Mouse (Mus musculus) liver, embryonic 15.5 days (tissue): ENCODE measurements around the gene Fgr. TPM values are rescaled to one million over a fixed set of nuclear protein-coding genes. Genes with fewer than 3 reads are reported as not detected.
A peak's percentile ranks its signal among the peaks of the same experiment; 100 is the strongest.
"Not testable (repeated sequence)": the region's sequence is repeated elsewhere in the genome, so short reads cannot be mapped to it uniquely, and the experiment has no call there.

Experiments used
- ATAC-seq: fragments of 200-750 bp; cut with Nextera tagmentation; 2 replicates; pipeline ENCODE4 v1.8.0; 2017; ENCODE audit warnings: moderate number of reproducible peaks, mild to moderate bottlenecking, moderate library complexity; ENCODE audit not compliant: insufficient read depth
- H3K27ac ChIP-seq: fragments of 300-500 bp; sonication (generic); replicated peaks from 2 replicates; pipeline ENCODE4 v1.5.1; 2015; ENCODE audit warnings: mild to moderate bottlenecking, inconsistent platforms
- H3K27me3 ChIP-seq: fragments of 300-500 bp; sonication (generic); 2 replicates; pipeline ENCODE4 v1.6.1; 2015; ENCODE audit warnings: mild to moderate bottlenecking, inconsistent platforms
- H3K36me3 ChIP-seq: fragments of 300-500 bp; sonication (generic); replicated peaks from 2 replicates; pipeline ENCODE4 v1.6.1; 2015; ENCODE audit warnings: moderate library complexity, mild to moderate bottlenecking, inconsistent platforms
- H3K4me1 ChIP-seq: fragments of 300-500 bp; sonication (generic); replicated peaks from 2 replicates; pipeline ENCODE4 v1.6.1; 2015; ENCODE audit warnings: inconsistent platforms
- H3K4me2 ChIP-seq: fragments of 300-500 bp; sonication (generic); 2 replicates; pipeline ENCODE4 v1.6.1; 2015; ENCODE audit warnings: moderate library complexity, mild to moderate bottlenecking, inconsistent platforms
- H3K4me3 ChIP-seq: fragments of 300-500 bp; sonication (generic); replicated peaks from 2 replicates; pipeline ENCODE4 v1.5.1; 2015; ENCODE audit warnings: mild to moderate bottlenecking, inconsistent platforms
- H3K9ac ChIP-seq: fragments of 300-500 bp; sonication (generic); 2 replicates; pipeline ENCODE4 v1.6.1; 2015; ENCODE audit warnings: moderate library complexity, mild to moderate bottlenecking, inconsistent platforms
- H3K9me3 ChIP-seq: fragments of 300-500 bp; sonication (generic); replicated peaks from 2 replicates; pipeline ENCODE4 v1.6.1; 2016; ENCODE audit warnings: inconsistent platforms
- WGBS: fragments of 180-500 bp; shearing (Covaris S2); methylation state at CpG from one replicate; pipeline ENCODE4 v1.1.7; 2015; ENCODE audit warnings: mixed read lengths; ENCODE audit not compliant: insufficient replicate concordance; 5-methylcytosine and 5-hydroxymethylcytosine counted together
- polyA plus RNA-seq: library from polyadenylated mRNA; unstranded; fragments of >200 nt; fragmentation: Nextera tagmentation; extraction: Ambion mirVana; gene quantifications from 2 replicates; pipeline ENCODE4 v1.2.1, GENCODE M21; 2015

Gene Fgr
- polyA plus RNA-seq, result 2.7 and 2.8 TPM in 2 replicates

DNA sequence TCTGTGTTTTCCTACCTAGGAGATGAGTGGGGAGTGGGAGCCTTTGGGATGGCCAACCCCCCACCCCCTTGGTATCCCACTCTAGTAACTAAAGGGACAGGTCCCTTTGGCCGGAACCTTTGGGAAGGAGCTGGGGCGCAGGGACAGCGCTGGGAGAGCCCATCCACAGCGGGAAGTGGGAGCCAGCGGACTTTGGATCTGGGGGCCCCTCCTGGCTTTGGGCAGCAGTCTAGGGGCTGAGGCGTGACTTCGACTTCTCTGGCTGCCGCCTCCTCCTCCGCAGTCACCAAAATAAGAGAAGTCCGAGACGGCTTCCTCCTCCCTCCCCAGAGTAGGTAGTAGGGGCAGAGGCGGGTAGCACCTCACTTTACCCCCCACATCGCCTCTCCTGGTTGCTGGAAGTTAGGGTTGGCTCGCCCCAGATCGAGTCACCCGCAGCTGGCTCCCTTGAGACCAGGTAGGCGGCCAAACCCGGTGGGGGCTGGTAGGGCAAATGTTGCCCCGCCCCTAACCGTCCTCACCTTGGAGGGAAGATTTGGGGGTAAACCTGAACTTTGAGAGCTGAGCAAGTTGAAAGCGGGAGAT, at the start of gene Fgr:
Gene Fgr, plus strand, starts transcription at position 282 of the 585 bp plus-strand sequence.
- no peak for ATAC-seq
- Histone ChIP-seq H3K4me3 (peak within 1 kb of the TSS; percentile 40), H3K4me1 (peaks cover 33% of the 10 kb centered on the region), H3K27me3 (peaks cover 75% of the 10 kb centered on the region), H3K9ac (no peak within 1 kb of the TSS), H3K27ac (no peak within 1 kb of the TSS; the same call in 1 of the 2 replicates), H3K4me2 (peak within 1 kb of the TSS; percentile 58), H3K36me3 (no peaks in the 10 kb centered on the region), H3K9me3 (no peaks in the 10 kb centered on the region)
- 4% methylated on average over 21 of the region's 21 CpGs for WGBS

DNA sequence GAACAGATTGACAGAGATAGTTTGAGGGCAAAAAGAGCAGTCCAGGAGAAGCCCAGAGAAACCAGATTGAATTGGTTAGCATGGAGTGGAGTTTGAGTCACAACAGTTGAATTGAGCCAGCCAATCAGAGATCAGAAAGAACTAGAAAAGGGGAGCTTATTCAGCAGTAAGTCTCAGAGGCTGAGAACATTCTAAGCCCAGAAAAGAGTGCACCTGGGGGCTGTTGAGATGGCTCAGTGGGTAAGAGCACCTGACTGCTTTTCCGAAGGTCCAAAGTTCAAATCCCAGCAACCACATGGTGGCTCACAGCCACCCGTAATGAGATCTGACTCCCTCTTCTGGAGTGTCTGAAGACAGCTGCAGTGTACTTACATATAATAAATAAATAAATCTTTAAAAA, 47.4 kb upstream of the Fgr start:
- ATAC-seq, H3K27ac ChIP-seq, H3K4me3 ChIP-seq, H3K9ac ChIP-seq, H3K9me3 ChIP-seq, H3K27me3 ChIP-seq, H3K36me3 ChIP-seq, H3K4me2 ChIP-seq: not testable (repeated sequence)
- H3K4me1 ChIP-seq, result peaks cover 19% of the 10 kb centered on the region
- 54% methylated on average over 2 of the region's 2 CpGs for WGBS

DNA sequence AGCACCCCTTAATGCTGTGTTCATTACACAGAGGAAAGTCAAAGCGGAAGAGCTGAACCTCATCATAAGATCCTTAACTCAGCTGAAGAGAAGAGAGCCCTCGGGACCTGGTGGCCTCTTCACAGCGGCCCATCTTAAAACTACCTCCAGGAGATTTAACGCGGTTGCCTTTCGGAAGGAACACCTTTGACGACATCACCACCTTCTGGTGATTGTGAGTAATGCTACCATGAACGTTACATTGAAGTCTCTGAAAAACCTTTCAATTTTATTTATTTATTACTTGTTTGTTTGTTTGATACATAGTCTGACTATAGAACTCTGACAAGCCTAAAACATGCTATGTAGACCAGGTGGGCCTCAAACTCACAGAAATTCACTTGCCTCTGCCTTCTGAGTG, 43.1 kb upstream of the Fgr start:
- no peak for ATAC-seq
- WGBS, result 10% methylated on average over 8 of the region's 8 CpGs
- H3K9me3 ChIP-seq, result no peaks in the 10 kb centered on the region
- no peak overlapping the region for H3K27ac ChIP-seq
- no peaks in the 10 kb centered on the region for H3K36me3 ChIP-seq
- no peaks in the 10 kb centered on the region for H3K4me1 ChIP-seq
- H3K9ac ChIP-seq, result no peak overlapping the region
- H3K4me2 ChIP-seq, result no peak overlapping the region
- peaks cover 8% of the 10 kb centered on the region for H3K27me3 ChIP-seq
- no peak overlapping the region for H3K4me3 ChIP-seq

DNA sequence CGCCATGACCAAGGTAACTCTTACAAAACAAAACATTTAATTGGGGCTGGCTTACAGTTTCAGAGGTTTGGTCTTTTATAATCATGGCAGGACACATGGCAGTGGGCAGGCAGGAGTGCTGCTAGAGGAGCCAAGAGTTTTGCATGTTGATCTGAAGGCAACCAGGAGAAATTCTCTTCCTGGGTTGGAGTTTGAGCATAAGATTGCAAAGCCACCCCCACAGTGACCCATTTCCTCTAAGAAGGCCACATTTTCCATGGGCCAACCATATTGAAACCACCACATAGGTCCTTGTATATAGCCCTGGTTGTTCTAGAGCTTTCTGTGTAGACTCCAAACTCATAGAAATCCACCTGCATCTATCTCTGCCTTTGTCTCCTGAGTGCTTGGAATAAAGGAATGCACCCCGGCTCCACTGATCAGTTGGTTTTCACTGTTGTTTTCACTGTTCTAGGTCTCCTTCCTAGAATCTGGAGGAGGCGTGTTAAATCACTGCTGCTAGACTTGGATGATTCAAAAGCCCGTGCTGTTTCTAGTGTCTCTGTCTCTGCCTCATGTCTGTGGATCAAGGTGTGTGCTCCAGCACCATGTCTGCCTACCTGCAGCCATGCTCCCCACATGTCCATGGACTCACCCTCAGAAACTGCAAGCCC, 41.0 kb upstream of the Fgr start:
- H3K4me1 ChIP-seq, result no peaks in the 10 kb centered on the region
- no peak overlapping the region for H3K4me2 ChIP-seq
- WGBS, result 58% methylated on average over 4 of the region's 4 CpGs
- H3K4me3 ChIP-seq, result no peak overlapping the region
- no peak for ATAC-seq
- H3K27ac ChIP-seq, result no peak overlapping the region
- peaks cover 13% of the 10 kb centered on the region for H3K27me3 ChIP-seq
- no peak overlapping the region for H3K9ac ChIP-seq
- H3K36me3 ChIP-seq, result no peaks in the 10 kb centered on the region
- no peaks in the 10 kb centered on the region for H3K9me3 ChIP-seq

DNA sequence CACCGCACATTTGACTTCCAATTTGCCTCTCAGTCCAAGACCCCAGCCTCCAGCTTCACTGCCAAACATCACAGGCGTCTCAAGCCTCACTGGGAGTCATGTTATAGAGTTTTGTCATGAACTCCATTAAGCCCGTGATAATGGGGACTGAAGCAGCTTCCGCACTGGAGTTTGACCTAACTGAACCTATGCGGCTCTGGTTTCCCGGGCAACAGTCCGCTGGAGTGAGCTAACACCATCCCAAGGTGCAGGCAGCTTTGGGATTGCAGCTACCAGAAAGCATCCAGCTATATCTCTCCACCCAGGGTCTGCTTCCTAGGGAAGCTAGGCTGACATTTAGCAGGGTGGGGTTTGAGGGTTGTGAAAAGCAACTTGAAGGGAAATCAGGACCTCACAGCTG, 39.3 kb upstream of the Fgr start:
- Histone ChIP-seq H3K4me3 (no peak overlapping the region), H3K36me3 (no peaks in the 10 kb centered on the region), H3K4me2 (0 out of 2 replicates have a peak overlapping the region, but pooled peaks have one; percentile 14), H3K27me3 (peaks cover 13% of the 10 kb centered on the region), H3K4me1 (no peaks in the 10 kb centered on the region; the same call in 1 of the 2 replicates), H3K9ac (no peak overlapping the region), H3K9me3 (no peaks in the 10 kb centered on the region), H3K27ac (no peak overlapping the region)
- no peak for ATAC-seq
- WGBS, result 45% methylated on average over 7 of the region's 7 CpGs

DNA sequence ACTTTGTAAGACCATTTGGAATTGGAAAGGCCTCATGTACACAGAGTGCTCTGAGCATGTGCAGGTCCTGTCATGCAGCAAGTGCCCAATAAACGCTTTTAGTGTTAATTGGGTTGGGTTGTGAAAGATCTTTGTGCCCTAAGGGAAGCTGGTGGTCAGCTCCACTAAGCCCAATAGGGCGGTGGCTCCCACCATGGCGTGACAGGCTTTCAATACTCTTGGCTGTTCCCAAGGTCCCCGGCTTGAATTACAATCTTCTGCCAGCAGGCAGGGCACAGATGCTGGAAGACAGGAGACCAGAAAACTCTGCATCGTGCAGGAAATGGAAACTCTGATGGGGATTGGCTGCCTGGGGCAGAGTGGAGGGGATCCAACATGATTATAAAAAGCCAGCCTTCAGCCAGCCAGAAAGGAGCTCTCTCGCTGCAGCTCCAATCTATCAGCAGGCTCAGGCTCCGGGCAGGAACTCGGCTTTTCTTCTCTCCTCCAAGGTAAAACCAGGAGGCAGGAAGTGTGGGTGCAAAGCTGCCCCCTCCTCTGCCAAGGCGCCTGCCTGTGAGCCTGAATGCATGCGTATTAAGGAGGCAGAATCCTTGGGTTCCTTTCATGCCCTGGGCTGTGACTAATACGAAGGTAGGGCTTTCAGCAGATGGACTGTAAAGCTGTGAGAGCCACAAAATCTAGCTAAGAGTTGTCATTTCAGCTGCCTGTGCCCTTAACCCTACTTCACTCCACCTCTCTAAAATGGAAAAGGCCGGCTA, 35.5 kb upstream of the Fgr start:
- H3K4me2 ChIP-seq, result no peak overlapping the region
- no peaks in the 10 kb centered on the region for H3K9me3 ChIP-seq
- H3K4me1 ChIP-seq, result no peaks in the 10 kb centered on the region; the same call in 1 of the 2 replicates
- H3K27me3 ChIP-seq, result peaks cover 12% of the 10 kb centered on the region
- no peak overlapping the region for H3K4me3 ChIP-seq
- 57% methylated on average over 12 of the region's 12 CpGs for WGBS
- no peak for ATAC-seq
- H3K36me3 ChIP-seq, result no peaks in the 10 kb centered on the region
- no peak overlapping the region for H3K27ac ChIP-seq
- H3K9ac ChIP-seq, result no peak overlapping the region

DNA sequence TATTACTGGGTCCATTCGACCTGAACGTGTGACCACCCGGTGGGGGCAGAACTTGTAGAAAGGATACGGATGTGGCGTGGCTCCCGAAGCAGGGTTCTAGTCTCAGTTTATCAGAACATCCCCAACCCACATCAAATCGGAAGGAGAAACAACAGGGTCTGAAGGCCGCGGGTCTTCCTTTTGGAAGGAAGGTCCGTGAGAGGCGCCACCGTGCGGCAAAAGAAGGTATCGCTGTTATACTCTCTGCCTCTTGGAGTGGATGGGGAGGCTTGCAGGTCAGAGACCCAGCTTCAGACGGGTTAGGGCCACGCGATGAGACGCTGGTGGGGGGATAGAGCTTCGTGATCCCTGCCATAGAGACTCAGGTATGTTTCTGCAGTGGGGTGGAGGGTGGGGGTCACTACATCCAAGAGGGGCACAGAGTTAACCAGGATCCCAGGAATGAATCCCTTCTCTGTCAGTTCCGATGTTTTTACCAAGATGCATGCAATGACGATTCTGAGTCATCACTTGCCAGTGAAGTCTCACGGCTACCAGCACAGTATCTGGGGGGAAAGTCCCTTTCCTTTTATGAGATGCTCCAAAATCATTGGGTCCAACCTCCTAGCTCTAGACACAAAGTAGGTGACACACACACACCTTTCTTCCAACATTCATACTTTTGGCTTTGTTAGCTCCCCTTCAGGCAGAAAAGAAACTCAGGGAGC, 34.3 kb upstream of the Fgr start:
- Histone ChIP-seq H3K4me2 (peak overlapping the region; percentile 27; the same call in 1 of the 2 replicates), H3K4me3 (no peak overlapping the region), H3K9me3 (no peaks in the 10 kb centered on the region), H3K27ac (no peak overlapping the region), H3K36me3 (no peaks in the 10 kb centered on the region), H3K27me3 (peaks cover 12% of the 10 kb centered on the region), H3K9ac (no peak overlapping the region), H3K4me1 (peaks cover 3% of the 10 kb centered on the region; the same call in 1 of the 2 replicates)
- ATAC-seq, result no peak
- WGBS, result 21% methylated on average over 22 of the region's 22 CpGs

DNA sequence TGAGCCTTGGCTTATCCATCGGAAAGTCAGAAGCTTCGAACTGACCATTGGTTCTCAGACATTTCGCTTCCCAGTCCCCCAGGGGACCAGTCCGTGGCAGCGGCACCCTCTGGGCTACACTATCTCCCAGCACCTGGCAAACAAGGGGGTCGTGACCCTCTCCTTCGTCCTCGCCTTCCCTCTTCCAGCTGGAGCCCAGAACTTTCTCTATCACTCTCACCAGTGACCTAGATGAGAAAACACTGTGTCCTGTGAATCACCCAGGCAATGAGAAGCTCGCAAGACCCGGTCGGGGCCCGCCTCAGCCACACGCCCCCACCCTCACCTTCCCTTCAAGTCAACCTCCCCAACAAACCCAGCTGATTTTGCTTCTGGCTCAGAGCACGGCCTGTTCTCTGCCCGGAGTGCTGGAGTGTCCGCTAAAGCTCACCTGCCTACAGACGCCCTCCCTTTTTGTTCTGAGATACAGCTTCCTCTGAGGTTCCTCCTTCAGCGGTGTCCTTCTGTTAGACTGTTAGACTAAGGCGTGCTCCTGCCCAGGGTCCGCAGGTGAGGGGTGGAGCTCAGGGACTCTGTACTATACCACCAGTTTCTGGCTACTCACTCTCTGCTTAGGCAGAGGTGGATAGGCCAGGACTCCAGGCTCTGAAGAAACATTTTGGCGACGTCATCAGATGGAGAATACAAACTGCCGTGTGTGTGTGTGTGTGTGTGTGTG, 32.7 kb upstream of the Fgr start:
- Histone ChIP-seq H3K4me2 (no peak overlapping the region), H3K27ac (no peak overlapping the region), H3K27me3 (peaks cover 18% of the 10 kb centered on the region), H3K36me3 (no peaks in the 10 kb centered on the region), H3K9ac (no peak overlapping the region), H3K4me3 (no peak overlapping the region), H3K4me1 (peaks cover 17% of the 10 kb centered on the region), H3K9me3 (no peaks in the 10 kb centered on the region)
- ATAC-seq, result no peak
- WGBS, result 48% methylated on average over 23 of the region's 23 CpGs

DNA sequence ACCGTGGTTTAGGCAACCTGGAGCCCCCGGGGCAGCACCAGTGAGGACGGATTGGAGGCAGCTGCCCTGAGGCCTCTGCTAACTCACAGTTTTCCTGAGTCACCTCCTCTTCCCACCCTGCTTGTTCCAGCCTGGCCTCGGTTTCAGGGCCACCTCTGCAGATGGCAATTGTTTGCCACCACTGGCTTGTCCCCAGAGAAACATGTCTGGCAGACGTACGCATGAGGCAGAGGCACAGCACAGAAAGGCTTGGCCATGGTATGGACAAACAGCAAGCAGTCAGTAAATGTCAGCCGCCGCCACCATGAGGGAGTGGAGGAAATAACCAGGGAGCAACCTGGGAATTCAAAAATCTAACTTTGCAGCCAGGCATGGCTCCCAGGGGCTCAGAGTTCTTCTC, 30.8 kb upstream of the Fgr start:
- no peak overlapping the region for H3K27ac ChIP-seq
- 70% methylated on average over 8 of the region's 8 CpGs for WGBS
- H3K4me1 ChIP-seq, result peaks cover 31% of the 10 kb centered on the region
- H3K4me3 ChIP-seq, result no peak overlapping the region
- no peak overlapping the region for H3K4me2 ChIP-seq
- H3K9ac ChIP-seq, result no peak overlapping the region
- no peaks in the 10 kb centered on the region for H3K9me3 ChIP-seq
- H3K27me3 ChIP-seq, result peaks cover 13% of the 10 kb centered on the region; the same call in 1 of the 2 replicates
- no peak for ATAC-seq
- H3K36me3 ChIP-seq, result no peaks in the 10 kb centered on the region

DNA sequence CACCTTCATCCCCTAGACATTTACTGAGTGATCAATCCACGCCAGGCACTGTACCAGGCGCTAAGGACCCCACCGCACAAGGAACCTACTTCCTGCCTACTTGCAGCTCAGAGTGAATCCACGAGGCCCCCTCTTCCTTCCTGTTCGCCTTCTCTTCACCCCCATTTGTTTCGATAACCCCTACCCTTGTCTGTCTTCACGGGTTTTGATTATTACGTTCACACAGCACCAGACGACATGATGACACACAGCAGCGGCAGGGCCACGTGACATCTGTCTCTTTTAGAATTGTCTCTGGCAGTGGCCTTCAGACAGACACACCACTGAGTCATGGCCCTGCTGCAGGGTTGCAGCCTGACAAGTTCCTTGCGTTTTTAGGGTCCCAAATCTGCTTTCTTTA, 29.8 kb upstream of the Fgr start:
- H3K4me1 ChIP-seq, result peaks cover 31% of the 10 kb centered on the region

More for the DNA sequence above, 29.8 kb upstream of the Fgr start:
- Histone ChIP-seq H3K36me3 (no peaks in the 10 kb centered on the region), H3K9me3 (no peaks in the 10 kb centered on the region), H3K27me3 (peaks cover 13% of the 10 kb centered on the region; the same call in 1 of the 2 replicates), H3K27ac (no peak overlapping the region), H3K4me3 (no peak overlapping the region), H3K4me2 (no peak overlapping the region), H3K9ac (no peak overlapping the region)
- WGBS, result 28% methylated on average over 12 of the region's 12 CpGs
- ATAC-seq, result no peak
